ENCODE assay signal across 12 mouse cellular contexts in genomic region chr3:115949921-115950877, GRCm38 (mm10). TPM values are rescaled to one million over a fixed set of nuclear protein-coding genes. Genes with fewer than 3 reads are reported as not detected.
DNase-seq lines count a peak whose midpoint lies in the region; ATAC-seq and TF ChIP-seq lines count a peak whose summit lies in the region.
"Had no signal": no experiment of that assay in that cellular context is flagged by ENCODE, and none has a peak within 500 bp of the region (broad histone marks: within the 10 kb centered on the region; RNA-seq: fewer than 3 reads in every experiment).

No protein-coding gene starts in this region.

- no peak for TF ChIP-seq CTCF in intestine, postnatal 0 days (IDR thresholded peaks at IDR 0.05; ENCODE audit: low read depth)

- peaks cover 6% of the 10 kb centered on the region for H3K36me3 ChIP-seq in hindbrain, embryonic 16.5 days (ENCODE audit: control insufficient read depth, insufficient read depth, low read length)
- H3K36me3 ChIP-seq in intestine, postnatal 0 days (ENCODE audit: control insufficient read depth, insufficient read depth): peaks cover 34% of the 10 kb centered on the region

- H3K4me2 ChIP-seq in hindbrain, embryonic 16.5 days (ENCODE audit: low read length): no peak overlapping the region
- H3K4me2 ChIP-seq in intestine, postnatal 0 days (replicated peaks; ENCODE audit: low read depth): no peak overlapping the region
- H3K4me2 ChIP-seq: limb, embryonic 12.5 days had no signal

- peak; percentile 30 for DNase-seq in adrenal gland, adult 8-10 months
- no peak for DNase-seq in adrenal gland, postnatal 4 days (ENCODE audit: low spot score in 2 of 2)
- DNase-seq in layer of hippocampus, adult 9-11 months: peak; percentile 8
- no peak for DNase-seq in layer of hippocampus, postnatal 36 days
- DNase-seq in MEL-GATA-1-ER (ENCODE audit: extremely low read depth, low read depth): peak; percentile 60
- no peak for DNase-seq in kidney, postnatal 4 days
- DNase-seq: gastrocnemius, postnatal 10 days; thymus, postnatal 4 days had no signal

- H3K4me1 ChIP-seq in hindbrain, embryonic 16.5 days (ENCODE audit: control insufficient read depth, insufficient read depth, low read depth, low read length): no peaks in the 10 kb centered on the region
- H3K4me1 ChIP-seq in intestine, postnatal 0 days (replicated peaks; ENCODE audit: control insufficient read depth, insufficient read depth, low read length): no peaks in the 10 kb centered on the region
- H3K4me1 ChIP-seq: limb, embryonic 12.5 days had no signal

- no peak overlapping the region for H3K4me3 ChIP-seq in hindbrain, embryonic 16.5 days (ENCODE audit: low read length)
- H3K4me3 ChIP-seq in intestine, postnatal 0 days (ENCODE audit: low read depth, low read length): no peak overlapping the region
- H3K4me3 ChIP-seq: limb, embryonic 12.5 days had no signal

- no peak overlapping the region for H3K9ac ChIP-seq in hindbrain, embryonic 16.5 days (ENCODE audit: low read depth, low read length)
- no peak overlapping the region for H3K9ac ChIP-seq in intestine, postnatal 0 days (ENCODE audit: low read depth, low read length)
- H3K9ac ChIP-seq: limb, embryonic 12.5 days had no signal

- no peaks in the 10 kb centered on the region for H3K27me3 ChIP-seq in hindbrain, embryonic 16.5 days (replicated peaks; ENCODE audit: control insufficient read depth, insufficient read depth, low read length)
- H3K27me3 ChIP-seq in intestine, postnatal 0 days (replicated peaks; ENCODE audit: control insufficient read depth, insufficient read depth, low read length): no peaks in the 10 kb centered on the region
- H3K27me3 ChIP-seq: limb, embryonic 12.5 days had no signal

- 73% methylated on average over 6 of the region's 6 CpGs for WGBS in hindbrain, embryonic 16.5 days
- 88% methylated on average over 6 of the region's 6 CpGs for WGBS in intestine, postnatal 0 days

- no peak overlapping the region for H3K27ac ChIP-seq in hindbrain, embryonic 16.5 days (ENCODE audit: low read depth, low read length)
- H3K27ac ChIP-seq in intestine, postnatal 0 days (ENCODE audit: low read depth, low read length): no peak overlapping the region
- H3K27ac ChIP-seq: limb, embryonic 12.5 days; macrophage had no signal

- no peaks in the 10 kb centered on the region for H3K9me3 ChIP-seq in hindbrain, embryonic 16.5 days (ENCODE audit: control insufficient read depth, low read length)
- no peaks in the 10 kb centered on the region for H3K9me3 ChIP-seq in intestine, postnatal 0 days (ENCODE audit: control insufficient read depth)
- H3K9me3 ChIP-seq: limb, embryonic 12.5 days had no signal

- peak; percentile 41; the same call in 1 of the 2 replicates for ATAC-seq in hindbrain, embryonic 16.5 days
- ATAC-seq in intestine, postnatal 0 days: no peak

RNA-seq across cellular contexts. Expression of gene Slc30a7, which starts 57.0 kb away (rescaled TPM):
- total RNA-seq in adrenal gland, adult 8-10 months (2022): 10 to 100 TPM; 44.6 to 47.6 (median 46.0) TPM
- 10 to 100 TPM; 43.9 to 48.0 TPM for total RNA-seq in adrenal gland, postnatal 4 days (2021)
- 10 to 100 TPM; 26.9 to 28.2 TPM for total RNA-seq in layer of hippocampus, postnatal 36 days (2021)
- 15.2 and 16.0 TPM in 2 replicates for polyA plus RNA-seq in hindbrain, embryonic 16.5 days (2015; fragmentation: Nextera tagmentation; extraction: Ambion mirVana)
- 34.6 and 36.9 TPM in 2 replicates for polyA plus RNA-seq in intestine, postnatal 0 days (2015; fragmentation: Nextera tagmentation; extraction: Ambion mirVana)

RNA-seq across cellular contexts. Expression of gene Extl2, which starts 57.1 kb away (rescaled TPM):
- total RNA-seq in adrenal gland, adult 8-10 months (2022): 10 to 100 TPM; 23.5 to 26.9 (median 26.2) TPM
- total RNA-seq in adrenal gland, postnatal 4 days (2021): 10 to 100 TPM; 26.1 to 35.4 TPM
- total RNA-seq in layer of hippocampus, postnatal 36 days (2021): 10 to 100 TPM; 69.3 to 70.7 TPM
- polyA plus RNA-seq in hindbrain, embryonic 16.5 days (2015; fragmentation: Nextera tagmentation; extraction: Ambion mirVana): 38.7 and 43.2 TPM in 2 replicates
- polyA plus RNA-seq in intestine, postnatal 0 days (2015; fragmentation: Nextera tagmentation; extraction: Ambion mirVana): 10.2 and 11.0 TPM in 2 replicates

Comparison
In these comparisons a context has a peak if more than half of its experiments do, and no peak if none do; other contexts are left out.
1. DNase-seq: peak in adrenal gland, adult 8-10 months (single experiment), layer of hippocampus, adult 9-11 months (single experiment) and MEL-GATA-1-ER (single experiment); none in adrenal gland, postnatal 4 days (0 of 2), layer of hippocampus, postnatal 36 days (0 of 2) and kidney, postnatal 4 days (0 of 2).